ENCODE assay signal across 27 mouse cellular contexts in genomic region chr1:156464963-156465362, GRCm38 (mm10). TPM values are rescaled to one million over a fixed set of nuclear protein-coding genes. Genes with fewer than 3 reads are reported as not detected.
"Had no signal": no experiment of that assay in that cellular context is flagged by ENCODE, and none has a peak within 500 bp of the region (broad histone marks: within the 10 kb centered on the region; RNA-seq: fewer than 3 reads in every experiment).

No protein-coding gene starts in this region.

- DNase-seq: forebrain, postnatal 0 days; gastrocnemius, postnatal 14 days; gastrocnemius, postnatal 36 days; kidney, adult 11 months; kidney, adult 2 months; kidney, adult 9 months; kidney, postnatal 14 days; liver had no signal

- H3K27me3 ChIP-seq: heart, embryonic 13.5 days; heart, embryonic 15.5 days; hindbrain, embryonic 13.5 days; hindbrain, embryonic 15.5 days; kidney, embryonic 15.5 days; limb, embryonic 12.5 days had no signal

- H3K4me3 ChIP-seq: heart, adult 2 months; heart, embryonic 13.5 days; heart, embryonic 15.5 days; hindbrain, embryonic 13.5 days; hindbrain, embryonic 15.5 days; kidney, embryonic 15.5 days; left cerebral cortex, adult 2 months; limb, embryonic 10.5 days; limb, embryonic 12.5 days had no signal

- H3K9ac ChIP-seq: forebrain, postnatal 0 days; heart, embryonic 13.5 days; heart, embryonic 15.5 days; hindbrain, embryonic 13.5 days; hindbrain, embryonic 15.5 days; kidney, embryonic 15.5 days; limb, embryonic 12.5 days had no signal

- H3K4me2 ChIP-seq: heart, embryonic 11.5 days; heart, embryonic 13.5 days; heart, embryonic 15.5 days; hindbrain, embryonic 13.5 days; hindbrain, embryonic 15.5 days; kidney, embryonic 15.5 days; limb, embryonic 12.5 days had no signal

- H3K27ac ChIP-seq: heart, adult 2 months; heart, embryonic 13.5 days; heart, embryonic 15.5 days; hindbrain, embryonic 13.5 days; hindbrain, embryonic 15.5 days; hindbrain, postnatal 0 days; kidney, embryonic 15.5 days; kidney, postnatal 0 days; left cerebral cortex, adult 2 months; limb, embryonic 10.5 days; limb, embryonic 12.5 days had no signal

- H3K4me1 ChIP-seq: hindbrain, embryonic 13.5 days; hindbrain, embryonic 15.5 days; limb, embryonic 12.5 days had no signal

- H3K9me3 ChIP-seq: heart, embryonic 15.5 days; hindbrain, embryonic 15.5 days; limb, embryonic 10.5 days had no signal

- ATAC-seq: forebrain, postnatal 0 days; hindbrain, postnatal 0 days; intestine, embryonic 16.5 days had no signal

RNA-seq across cellular contexts. Expression of gene Axdnd1, which starts 44.0 kb away (rescaled TPM):
- total RNA-seq: gastrocnemius, adult 18-20 months; gastrocnemius, adult 8-10 months; gastrocnemius, postnatal 14 days; heart, adult 2 months; heart, postnatal 36 days; hematopoietic stem cell, adult 5-6 weeks had no signal
- polyA plus RNA-seq: heart, adult 2 months; heart, postnatal 0 days; kidney, adult 2 months; large intestine, adult 2 months had no signal
